Mouse (Mus musculus) cerebellum, adult 11-12 months (tissue): ENCODE data around the gene Olfr175-ps1.

Experiments
- DNase-seq: peaks from one replicate; pipeline ENCODE4 v3.0.0; 2022

Olfr175-ps1 gene

GRCm38 (mm10) chr16:58826732-58827319 is at the start of gene Olfr175-ps1:
TSS of gene Olfr175-ps1 (minus strand) at chr16:58826782.
- DNase-seq: no peak

- no peak for DNase-seq
Observed at GRCm38 (mm10) chr16:58874668-58875067, 48.1 kb upstream of the Olfr175-ps1 start, which contains the start of gene Olfr177. TSS of gene Olfr177 (minus strand) at chr16:58874768.

- DNase-seq: no peak
Observed at GRCm38 (mm10) chr16:58861479-58861878, 34.9 kb upstream of the Olfr175-ps1 start.

- no peak for DNase-seq
Observed at GRCm38 (mm10) chr16:58860032-58860737, 33.6 kb upstream of the Olfr175-ps1 start.

- no peak for DNase-seq
Observed at GRCm38 (mm10) chr16:58800168-58800567, 26.4 kb downstream of the Olfr175-ps1 start, which contains the start of gene Olfr173. TSS of gene Olfr173 (minus strand) at chr16:58800268.
